Mouse (Mus musculus): Measurements from ENCODE around the gene Hoxd13. TPM values are rescaled to one million over a fixed set of nuclear protein-coding genes. Genes with fewer than 3 reads are reported as not detected.

Gene Hoxd13
- total and polyA plus RNA-seq, 2 experiments from 2014 or later, result not detected

GRCm38 (mm10) chr2:74675666-74676282, 7.7 kb downstream of the Hoxd13 start:
- Histone ChIP-seq H3K27ac (ENCODE audit: low read depth) (no peak overlapping the region), H3K9me3 (replicated peaks; ENCODE audit: control insufficient read depth, low read length) (no peaks in the 10 kb centered on the region), H3K9ac (replicated peaks; ENCODE audit: low read depth, low read length) (no peak overlapping the region), H3K27me3 (ENCODE audit: control insufficient read depth, insufficient read depth, low read length) (peaks cover 100% of the 10 kb centered on the region), H3K4me1 (ENCODE audit: control insufficient read depth, insufficient read depth) (0 out of 2 replicates have a peak, but pooled peaks cover 4% of the 10 kb centered on the region), H3K4me3 (ENCODE audit: low read depth, low read length) (no peak overlapping the region), H3K36me3 (replicated peaks; ENCODE audit: control insufficient read depth, insufficient read depth, low read length) (no peaks in the 10 kb centered on the region), H3K4me2 (ENCODE audit: low read depth, low read length) (no peak overlapping the region)
- WGBS, result 7% methylated on average over 23 of the region's 24 CpGs
- no peak for DNase-seq (ENCODE audit: low spot score)
- no peak for ATAC-seq (ENCODE audit: insufficient read depth, low read depth)
- no peak for TF ChIP-seq EP300 (IDR thresholded peaks at IDR 0.05; ENCODE audit: low read depth)
- no peak for TF ChIP-seq CTCF (IDR thresholded peaks at IDR 0.05; ENCODE audit: low read depth)

- H3K4me2 ChIP-seq (ENCODE audit: low read depth, low read length), result no peak overlapping the region
- 0 out of 2 replicates have a peak, but pooled peaks cover 4% of the 10 kb centered on the region for H3K4me1 ChIP-seq (ENCODE audit: control insufficient read depth, insufficient read depth)
- H3K9ac ChIP-seq (replicated peaks; ENCODE audit: low read depth, low read length), result no peak overlapping the region
- no peaks in the 10 kb centered on the region for H3K36me3 ChIP-seq (replicated peaks; ENCODE audit: control insufficient read depth, insufficient read depth, low read length)
- H3K27ac ChIP-seq (ENCODE audit: low read depth), result no peak overlapping the region
- TF ChIP-seq CTCF (IDR thresholded peaks at IDR 0.05; ENCODE audit: low read depth), result no peak
- TF ChIP-seq EP300 (IDR thresholded peaks at IDR 0.05; ENCODE audit: low read depth), result no peak
- H3K9me3 ChIP-seq (replicated peaks; ENCODE audit: control insufficient read depth, low read length), result no peaks in the 10 kb centered on the region
- ATAC-seq (ENCODE audit: insufficient read depth, low read depth) (no peak), DNase-seq (ENCODE audit: low spot score) (no peak)
- H3K4me3 ChIP-seq (ENCODE audit: low read depth, low read length), result no peak overlapping the region
- 6% methylated on average over 9 of the region's 9 CpGs for WGBS
- peaks cover 100% of the 10 kb centered on the region for H3K27me3 ChIP-seq (ENCODE audit: control insufficient read depth, insufficient read depth, low read length)
Observed at GRCm38 (mm10) chr2:74676376-74677052, 8.4 kb downstream of the Hoxd13 start.

- no peak overlapping the region for H3K9ac ChIP-seq (replicated peaks; ENCODE audit: low read depth, low read length)
- peaks cover 8% of the 10 kb centered on the region; the same call in 1 of the 2 replicates for H3K4me1 ChIP-seq (ENCODE audit: control insufficient read depth, insufficient read depth)
- DNase-seq (ENCODE audit: low spot score) (no peak), ATAC-seq (ENCODE audit: insufficient read depth, low read depth) (no peak)
- H3K27ac ChIP-seq (ENCODE audit: low read depth), result no peak overlapping the region
- TF ChIP-seq CTCF (IDR thresholded peaks at IDR 0.05; ENCODE audit: low read depth) (no peak), EP300 (IDR thresholded peaks at IDR 0.05; ENCODE audit: low read depth) (no peak)
- WGBS, result 23% methylated on average over 2 of the region's 2 CpGs
- H3K4me2 ChIP-seq (ENCODE audit: low read depth, low read length), result no peak overlapping the region
- no peak overlapping the region for H3K4me3 ChIP-seq (ENCODE audit: low read depth, low read length)
- H3K27me3 ChIP-seq (ENCODE audit: control insufficient read depth, insufficient read depth, low read length), result peaks cover 100% of the 10 kb centered on the region
- no peaks in the 10 kb centered on the region for H3K9me3 ChIP-seq (replicated peaks; ENCODE audit: control insufficient read depth, low read length)
- H3K36me3 ChIP-seq (replicated peaks; ENCODE audit: control insufficient read depth, insufficient read depth, low read length), result no peaks in the 10 kb centered on the region
Observed at GRCm38 (mm10) chr2:74677106-74677505, 9.0 kb downstream of the Hoxd13 start.

GRCm38 (mm10) chr2:74678891-74679595, 10.9 kb downstream of the Hoxd13 start, which contains the start of gene Hoxd11:
Gene Hoxd11, plus strand, starts transcription at chr2:74679557.
- ATAC-seq (ENCODE audit: insufficient read depth, low read depth) (no peak), DNase-seq (ENCODE audit: low spot score) (no peak)
- Histone ChIP-seq H3K36me3 (replicated peaks; ENCODE audit: control insufficient read depth, insufficient read depth, low read length) (no peaks in the 10 kb centered on the region), H3K4me1 (ENCODE audit: control insufficient read depth, insufficient read depth) (peaks cover 9% of the 10 kb centered on the region; the same call in 1 of the 2 replicates), H3K27me3 (ENCODE audit: control insufficient read depth, insufficient read depth, low read length) (peaks cover 100% of the 10 kb centered on the region), H3K4me3 (ENCODE audit: low read depth, low read length) (peak within 1 kb of the TSS; percentile 12; the same call in 1 of the 2 replicates), H3K9ac (replicated peaks; ENCODE audit: low read depth, low read length) (no peak within 1 kb of the TSS), H3K4me2 (ENCODE audit: low read depth, low read length) (no peak within 1 kb of the TSS), H3K9me3 (replicated peaks; ENCODE audit: control insufficient read depth, low read length) (no peaks in the 10 kb centered on the region), H3K27ac (ENCODE audit: low read depth) (no peak within 1 kb of the TSS)
- 2% methylated on average over 15 of the region's 15 CpGs for WGBS
- TF ChIP-seq CTCF (IDR thresholded peaks at IDR 0.05; ENCODE audit: low read depth) (no peak), EP300 (IDR thresholded peaks at IDR 0.05; ENCODE audit: low read depth) (no peak)

- H3K36me3 ChIP-seq (replicated peaks; ENCODE audit: control insufficient read depth, insufficient read depth, low read length), result no peaks in the 10 kb centered on the region
- no peak overlapping the region for H3K4me2 ChIP-seq (ENCODE audit: low read depth, low read length)
- 2% methylated on average over 26 of the region's 26 CpGs for WGBS
- no peak overlapping the region for H3K9ac ChIP-seq (replicated peaks; ENCODE audit: low read depth, low read length)
- DNase-seq (ENCODE audit: low spot score) (no peak), ATAC-seq (ENCODE audit: insufficient read depth, low read depth) (no peak)
- peaks cover 100% of the 10 kb centered on the region for H3K27me3 ChIP-seq (ENCODE audit: control insufficient read depth, insufficient read depth, low read length)
- H3K4me3 ChIP-seq (ENCODE audit: low read depth, low read length), result peak overlapping the region; percentile 12; the same call in 1 of the 2 replicates
- peaks cover 9% of the 10 kb centered on the region; the same call in 1 of the 2 replicates for H3K4me1 ChIP-seq (ENCODE audit: control insufficient read depth, insufficient read depth)
- no peak for TF ChIP-seq CTCF (IDR thresholded peaks at IDR 0.05; ENCODE audit: low read depth)
- no peak for TF ChIP-seq EP300 (IDR thresholded peaks at IDR 0.05; ENCODE audit: low read depth)
- no peaks in the 10 kb centered on the region for H3K9me3 ChIP-seq (replicated peaks; ENCODE audit: control insufficient read depth, low read length)
- H3K27ac ChIP-seq (ENCODE audit: low read depth), result no peak overlapping the region
Observed at GRCm38 (mm10) chr2:74679596-74679971, 11.5 kb downstream of the Hoxd13 start.
